Mouse (Mus musculus): ENCODE measurements around the gene Vmn2r74. TPM values are rescaled to one million over a fixed set of nuclear protein-coding genes. Genes with fewer than 3 reads are reported as not detected.

The Vmn2r74 gene
- polyA plus RNA-seq (2012; rRNA removed) = not detected in 2 replicates

GRCm38 (mm10) chr7:85961529-85961928 is at the start of gene Vmn2r74:
TSS of gene Vmn2r74 (minus strand) at chr7:85961629.
- DNase-seq (ENCODE audit: low read depth) = no peak
- TF ChIP-seq POLR2A (IDR thresholded peaks at IDR 0.05; ENCODE audit: borderline replicate concordance, extremely low read depth, insufficient read depth, insufficient read length, poor library complexity, severe bottlenecking) (no peak), CTCF (IDR thresholded peaks at IDR 0.05; ENCODE audit: borderline replicate concordance, extremely low read depth, insufficient read depth, insufficient read length) (no peak)

GRCm38 (mm10) chr7:86007533-86007932 is 46.1 kb upstream of the Vmn2r74 start:
- DNase-seq (ENCODE audit: low read depth) = no peak
- TF ChIP-seq POLR2A (IDR thresholded peaks at IDR 0.05; ENCODE audit: borderline replicate concordance, extremely low read depth, insufficient read depth, insufficient read length, poor library complexity, severe bottlenecking) (no peak), CTCF (IDR thresholded peaks at IDR 0.05; ENCODE audit: borderline replicate concordance, extremely low read depth, insufficient read depth, insufficient read length) (no peak)

Other genes with a start within 250 kb of the Vmn2r74 start
- gene Vmn2r72, start 206.5 kb downstream of the Vmn2r74 start, polyA plus RNA-seq (2012; rRNA removed) = not detected in 2 replicates
- not detected in 2 replicates for gene Vmn2r73, start 85.4 kb downstream of the Vmn2r74 start, polyA plus RNA-seq (2012; rRNA removed)
- gene Vmn2r75, start 210.1 kb upstream of the Vmn2r74 start, polyA plus RNA-seq (2012; rRNA removed) = not detected in 2 replicates